Mouse (Mus musculus) myocyte (in vitro differentiated cells): ENCODE results near the gene Gm10642.

Source experiments
- E2F4 ChIP-seq: IDR thresholded peaks from one replicate; pipeline ENCODE4 v1.6.1; 2011; ENCODE audit warnings: mild to moderate bottlenecking, control low read depth, moderate library complexity; ENCODE audit not compliant: insufficient read depth
- MAX ChIP-seq: IDR thresholded peaks from one replicate; pipeline ENCODE4 v1.6.1; 2011; ENCODE audit warnings: low read depth, mild to moderate bottlenecking, control low read depth
- MYOG ChIP-seq, 3 experiments: IDR thresholded peaks; one replicate each; pipeline ENCODE4 v1.6.1; 2011; ENCODE audit warnings: control low read depth in 2 of 3, low read depth in 2 of 3, mild to moderate bottlenecking in 2 of 3; ENCODE audit not compliant: insufficient read length in 2 of 3, control insufficient read depth in 1 of 3, insufficient read depth in 1 of 3
- POLR2A ChIP-seq: IDR thresholded peaks from one replicate; pipeline ENCODE4 v1.6.1; 2011; ENCODE audit warnings: low read depth, mild to moderate bottlenecking, control low read depth, moderate library complexity; ENCODE audit not compliant: insufficient read length
- POLR2AphosphoS2 ChIP-seq: IDR thresholded peaks from one replicate; pipeline ENCODE4 v1.6.1; 2011; ENCODE audit warnings: low read depth, control low read depth; ENCODE audit not compliant: insufficient read length
- REST ChIP-seq: IDR thresholded peaks from one replicate; pipeline ENCODE4 v1.6.1; 2011; ENCODE audit warnings: mild to moderate bottlenecking, control low read depth, moderate library complexity; ENCODE audit not compliant: insufficient read depth, insufficient read length
- SRF ChIP-seq: IDR thresholded peaks from one replicate; pipeline ENCODE4 v1.6.1; 2011; ENCODE audit warnings: low read depth; ENCODE audit not compliant: control insufficient read depth, insufficient read length
- TCF12 ChIP-seq: IDR thresholded peaks from one replicate; pipeline ENCODE4 v1.6.1; 2011; ENCODE audit warnings: mild to moderate bottlenecking, control low read depth; ENCODE audit not compliant: poor library complexity, insufficient read depth, severe bottlenecking
- TCF3 ChIP-seq: IDR thresholded peaks from one replicate; pipeline ENCODE4 v1.6.1; 2011; ENCODE audit warnings: low read depth, control low read depth; ENCODE audit not compliant: insufficient read length
- USF1 ChIP-seq: IDR thresholded peaks from one replicate; pipeline ENCODE4 v1.6.1; 2011; ENCODE audit warnings: low read depth, mild to moderate bottlenecking, control low read depth, moderate library complexity

GRCm38 (mm10) chr9:70671278-70671677 is 15.2 kb downstream of the Gm10642 start:
- TF ChIP-seq POLR2AphosphoS2 (no peak), POLR2A (no peak), E2F4 (no peak), REST (no peak), SRF (no peak), TCF12 (no peak), USF1 (no peak), TCF3 (no peak), MAX (no peak), MYOG (IDR thresholded peaks at IDR 0.05; ENCODE audit: control insufficient read depth in 1 of 3, insufficient read depth in 1 of 3, insufficient read length in 2 of 3, low read depth in 2 of 3) (no peak)
